Mouse (Mus musculus) kidney, adult 18-20 months (tissue): ENCODE data around the gene Garnl3.
"Not testable (repeated sequence)": the region's sequence is repeated elsewhere in the genome, so short reads cannot be mapped to it uniquely, and the experiment has no call there.

ENCODE experiments used
- DNase-seq: peaks from one replicate; pipeline ENCODE4 v3.0.0; 2021

Garnl3 gene

DNA sequence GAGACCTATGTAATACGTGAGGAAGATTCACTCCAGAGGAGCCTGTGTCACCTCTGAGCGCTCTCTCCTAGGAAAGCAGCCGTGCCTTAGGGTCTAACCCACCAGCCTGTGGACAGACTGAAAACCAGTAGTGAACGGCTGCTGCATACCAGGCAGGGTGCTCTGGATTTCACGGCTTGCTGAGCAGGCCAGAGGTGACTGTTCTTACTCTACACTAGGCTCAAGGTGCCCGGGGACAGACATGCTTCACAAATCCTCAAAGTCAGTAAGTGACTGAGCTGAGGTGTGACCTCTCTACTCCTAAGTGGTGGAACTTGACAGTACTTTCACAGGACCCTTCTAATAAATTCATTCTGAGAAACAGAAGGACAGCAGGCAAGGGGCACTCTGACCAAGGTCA is 108.6 kb downstream of the Garnl3 start:
- peak; percentile 23 for DNase-seq

DNA sequence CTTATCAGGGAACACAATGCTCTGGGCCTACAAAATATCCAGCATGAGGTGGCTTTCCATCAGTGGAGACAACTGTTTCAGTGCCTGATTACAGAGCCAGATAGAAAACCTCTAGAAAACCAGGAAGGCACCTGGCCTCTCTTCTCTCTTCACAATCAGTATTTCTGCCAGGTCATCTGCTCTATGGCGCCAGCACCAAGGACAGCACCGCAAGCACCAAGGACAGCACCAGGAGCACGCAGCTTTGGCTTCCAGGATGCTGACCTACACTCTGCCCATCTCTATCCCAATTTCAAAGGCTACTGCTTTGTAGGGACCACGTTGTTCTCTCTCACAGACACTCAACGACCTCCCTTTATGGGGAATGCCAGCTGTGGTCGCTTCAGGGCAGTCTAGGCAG is 113.4 kb downstream of the Garnl3 start:
- DNase-seq = peak; percentile 63

DNA sequence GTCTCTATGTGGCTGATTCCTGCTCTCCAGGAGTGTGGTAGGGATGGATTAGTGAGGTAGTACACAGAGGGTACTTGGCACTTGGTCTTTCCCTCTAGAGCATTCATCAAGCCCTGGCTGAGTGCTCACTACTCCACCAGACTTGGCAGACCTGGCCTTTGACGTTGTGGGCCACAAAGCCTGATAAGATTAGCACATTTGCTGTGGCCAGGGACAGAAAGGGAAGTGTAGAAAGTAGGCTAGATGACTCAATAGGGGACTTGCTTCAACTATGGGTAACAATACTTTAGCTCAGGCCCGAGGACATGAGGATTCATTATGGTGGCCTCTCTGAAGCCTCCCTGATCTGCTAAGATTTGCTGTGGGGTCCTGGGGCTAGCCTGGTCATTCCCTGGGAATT is 114.3 kb downstream of the Garnl3 start:
- DNase-seq = no peak

DNA sequence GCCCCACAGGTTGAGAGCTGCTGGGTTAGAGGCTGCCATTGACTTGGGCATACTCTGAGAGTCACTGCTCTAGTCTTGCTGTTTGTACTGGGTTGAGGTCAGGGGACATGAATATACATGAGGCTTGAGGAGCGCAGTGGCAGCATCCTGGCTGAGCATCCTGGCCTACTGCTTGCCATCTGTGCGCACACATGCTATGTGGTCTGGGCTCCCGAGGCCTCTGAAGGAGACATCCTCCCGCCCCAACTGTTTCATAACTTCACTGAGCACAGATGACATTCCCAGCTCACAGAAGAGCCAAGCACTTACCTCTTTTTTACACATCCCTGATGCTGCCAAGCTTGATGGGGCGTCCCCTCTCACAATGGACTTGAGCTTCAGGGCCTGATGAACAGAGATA is 116.6 kb downstream of the Garnl3 start:
- no peak for DNase-seq

DNA sequence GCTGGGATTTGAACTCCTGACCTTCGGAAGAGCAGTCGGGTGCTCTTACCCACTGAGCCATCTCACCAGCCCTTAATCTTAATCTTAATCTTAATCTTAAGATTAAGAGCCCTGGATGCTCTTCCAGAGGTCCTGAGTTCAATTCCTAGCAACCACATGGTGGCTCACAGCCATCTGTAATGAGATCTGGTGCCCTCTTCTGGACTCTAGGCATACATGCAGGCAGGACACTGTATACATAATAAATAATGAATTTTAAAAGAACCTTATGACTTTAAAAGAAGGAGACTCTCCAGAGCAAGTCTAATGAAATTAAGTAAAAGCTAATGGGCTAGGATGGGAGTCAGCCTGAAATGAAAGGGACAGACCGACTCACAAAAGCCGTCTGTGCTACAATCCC is 122.4 kb downstream of the Garnl3 start:
- not testable (repeated sequence) for DNase-seq

DNA sequence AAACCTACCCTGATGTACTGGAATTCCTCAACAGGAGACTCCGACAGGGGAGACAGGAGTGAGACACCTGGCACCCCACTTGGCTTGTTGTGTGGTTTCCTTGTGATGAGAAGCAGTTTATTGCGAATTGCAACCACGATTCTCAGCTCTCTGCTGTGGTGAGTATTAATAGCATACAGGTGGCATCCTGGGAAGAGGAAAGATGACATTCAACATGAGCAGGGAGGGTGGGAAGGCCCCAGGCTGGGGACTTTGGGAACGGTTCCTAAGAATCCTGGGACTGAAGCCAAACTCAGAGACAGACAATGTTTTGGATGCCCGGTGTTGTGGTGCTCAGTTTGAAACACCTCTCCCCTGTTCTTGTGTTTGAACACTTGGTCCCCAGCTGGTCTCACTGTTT is 126.4 kb downstream of the Garnl3 start:
- DNase-seq = no peak

DNA sequence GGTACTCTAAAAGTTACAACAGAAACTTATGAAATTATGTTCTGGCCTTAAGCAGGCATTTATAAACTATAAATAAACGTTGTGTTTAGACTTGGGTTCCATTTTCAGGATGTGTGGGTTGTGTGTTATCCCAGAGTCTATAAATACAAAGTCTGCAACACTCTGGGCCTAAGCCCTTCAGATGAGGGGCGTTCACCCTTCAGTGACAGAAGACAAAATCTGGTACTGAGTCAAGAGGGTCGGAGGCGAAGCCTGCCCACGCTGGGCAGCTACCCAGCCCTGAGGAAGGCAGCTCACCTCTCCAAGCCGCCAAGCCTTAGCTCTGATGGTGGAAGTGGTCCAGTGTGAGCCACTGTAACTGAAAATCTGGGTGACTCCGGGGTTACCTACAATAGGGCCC is 129.3 kb downstream of the Garnl3 start:
- no peak for DNase-seq

DNA sequence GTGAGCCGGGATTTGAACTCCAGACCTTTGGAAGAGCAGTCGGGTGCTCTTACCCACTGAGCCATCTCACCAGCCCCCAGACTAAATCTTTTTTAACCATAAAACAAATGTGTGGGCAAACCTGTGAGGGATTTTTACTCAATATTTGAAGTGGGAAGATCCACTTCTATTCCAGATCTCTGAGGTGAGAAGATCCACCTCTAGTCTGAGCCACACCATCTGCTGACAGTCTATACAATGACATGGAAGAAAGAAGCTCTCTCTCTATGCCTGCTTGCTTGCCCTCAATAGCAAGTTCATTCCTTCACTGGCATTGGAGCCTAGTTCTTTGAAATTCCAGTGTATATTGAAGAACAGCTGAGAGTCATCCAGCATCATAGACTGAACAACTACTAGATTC is 131.7 kb downstream of the Garnl3 start:
- DNase-seq = no peak

DNA sequence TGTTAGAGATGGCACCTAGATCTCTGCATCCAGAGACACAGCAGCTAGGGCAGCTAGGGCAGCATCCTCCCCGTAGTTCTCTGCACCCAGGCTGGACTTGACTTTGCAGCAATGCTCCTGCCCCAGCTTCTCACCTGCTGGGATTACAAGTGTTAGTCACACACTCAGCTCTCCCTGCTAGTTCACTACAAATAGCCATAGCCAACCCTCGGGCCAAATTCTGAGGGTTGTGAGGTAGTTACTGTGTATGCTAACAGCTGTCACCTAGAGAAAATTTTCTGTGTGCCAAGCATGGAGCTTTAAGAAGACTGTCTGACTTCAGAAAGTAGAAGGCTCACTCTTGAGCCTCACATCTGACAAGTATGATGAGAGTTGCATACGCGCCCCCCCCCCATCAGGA is 133.7 kb downstream of the Garnl3 start:
- no peak for DNase-seq

DNA sequence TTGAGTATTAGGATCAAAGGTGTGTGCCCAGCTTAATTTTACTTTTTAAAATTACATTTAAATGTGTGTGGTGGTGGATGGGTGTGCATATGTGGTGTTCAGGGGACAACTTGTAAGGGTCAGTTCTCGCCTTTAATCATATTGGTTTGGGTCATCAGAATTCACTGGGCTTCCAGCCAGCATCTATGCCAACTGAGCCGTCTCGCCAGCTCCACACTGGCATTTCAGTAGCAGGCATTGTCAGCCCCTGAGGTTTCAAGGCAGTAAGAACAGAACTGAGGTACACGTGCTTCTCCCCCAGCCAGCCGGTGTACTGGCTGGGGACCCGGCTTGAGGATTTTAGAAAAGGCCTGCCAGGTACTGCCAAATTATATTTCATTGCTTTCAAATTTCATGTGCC is 134.4 kb downstream of the Garnl3 start:
- DNase-seq = no peak

DNA sequence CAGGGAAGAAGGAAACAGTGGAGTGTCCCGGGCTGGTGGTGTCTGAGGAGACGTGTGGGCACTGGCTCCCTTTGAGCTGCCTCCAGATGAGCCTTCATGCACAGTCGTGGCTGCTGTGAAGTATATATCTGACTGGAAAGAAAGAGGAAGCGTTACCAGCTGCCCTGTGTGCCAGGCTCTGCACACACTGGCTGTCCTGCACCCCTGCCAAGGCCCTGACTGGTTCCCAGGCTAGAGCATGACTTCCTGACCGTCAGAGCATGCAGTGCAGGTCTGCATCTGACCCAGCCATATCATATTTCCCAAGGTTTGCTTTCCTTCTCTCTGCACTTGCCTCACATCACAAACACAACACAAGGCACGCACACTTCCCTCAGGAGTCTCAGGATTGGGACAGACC is 139.3 kb downstream of the Garnl3 start:
- DNase-seq = no peak

DNA sequence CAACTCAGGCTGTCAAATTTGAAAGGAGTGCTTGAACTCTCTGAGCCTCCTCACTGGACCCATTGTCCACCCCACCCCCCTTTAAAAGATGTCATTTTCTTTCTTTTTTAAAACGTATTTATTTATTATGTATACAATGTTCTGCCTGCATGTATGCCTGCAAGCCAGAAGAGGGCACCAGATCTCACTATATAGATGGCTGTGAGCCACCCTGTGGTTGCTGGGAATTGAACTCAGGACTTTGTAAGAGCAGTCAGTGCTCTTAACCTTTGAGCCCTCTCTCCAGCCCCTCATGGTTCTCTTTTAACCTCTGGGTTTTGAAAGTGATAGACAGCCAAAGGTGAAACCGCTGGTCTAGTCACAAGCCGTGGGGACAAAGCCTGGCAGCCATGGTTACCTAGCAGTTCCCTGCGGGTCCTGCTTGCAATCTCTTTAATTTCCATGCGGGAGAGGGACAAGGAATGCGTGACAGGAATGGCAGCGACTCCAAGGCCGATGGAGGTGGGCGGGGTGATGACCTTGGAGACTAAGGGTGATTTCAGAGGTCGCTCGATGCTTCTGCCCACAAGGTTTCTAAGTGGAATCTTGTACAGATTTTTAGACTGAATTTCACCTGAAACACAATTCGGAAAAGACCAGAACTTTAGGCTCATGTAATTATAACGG is 141.2 kb downstream of the Garnl3 start:
- no peak for DNase-seq

DNA sequence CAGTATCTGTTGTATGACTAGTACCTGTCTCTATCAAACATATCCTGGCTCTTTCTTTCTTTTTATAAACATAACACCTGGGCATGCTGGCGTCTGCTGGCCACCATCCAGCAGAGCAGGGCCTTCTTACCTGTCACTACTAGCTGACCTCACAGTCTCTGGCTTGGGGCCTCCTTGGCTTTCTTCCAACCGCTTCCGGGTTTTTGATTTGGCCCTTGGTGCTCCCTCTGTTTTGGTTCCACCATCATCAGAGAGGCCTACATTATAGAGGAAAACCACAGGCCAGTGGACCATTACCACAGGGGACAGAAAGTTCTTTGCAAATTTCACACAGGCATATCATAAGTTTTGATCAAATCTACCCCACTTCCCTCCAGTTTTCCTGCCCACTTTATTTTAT is 142.1 kb downstream of the Garnl3 start:
- no peak for DNase-seq

DNA sequence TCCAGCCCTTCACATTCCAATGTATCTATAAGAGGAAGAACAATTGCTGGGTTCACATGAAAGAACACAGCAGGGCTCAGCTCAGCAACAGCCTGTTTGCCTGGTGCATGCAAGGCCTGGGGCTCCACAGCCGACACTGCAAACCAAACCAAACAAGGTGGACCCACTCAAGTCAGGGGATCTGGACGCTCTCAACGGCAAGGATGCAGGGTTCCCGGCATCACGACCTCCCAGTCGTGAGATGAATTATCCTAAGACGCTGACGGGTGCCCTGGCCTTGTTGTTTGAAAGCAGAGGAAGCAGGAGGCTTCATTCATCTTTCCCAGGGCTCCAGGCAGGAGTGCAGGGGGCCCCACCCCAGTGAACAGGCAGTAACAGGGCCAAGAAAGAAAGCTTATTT is 145.6 kb downstream of the Garnl3 start:
- no peak for DNase-seq

DNA sequence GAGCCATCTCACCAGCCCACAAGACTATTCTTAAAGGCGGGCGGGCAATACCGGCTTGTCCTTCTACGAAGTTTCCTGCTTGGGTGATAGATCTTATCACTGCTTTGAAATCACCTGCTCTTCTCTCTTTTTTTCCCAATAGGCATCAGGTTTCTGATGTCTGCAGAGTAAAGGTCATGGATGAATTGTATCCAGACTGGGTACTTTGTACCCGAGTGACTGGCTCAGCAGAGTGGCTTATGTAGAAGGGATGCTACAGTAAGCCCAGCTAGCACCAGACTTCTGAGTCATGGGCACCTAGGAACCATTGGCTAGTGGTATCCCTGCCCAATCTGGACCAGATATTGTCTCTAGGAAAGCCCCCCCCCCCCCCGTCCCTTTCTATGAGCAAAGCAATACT is 147.8 kb downstream of the Garnl3 start:
- no peak for DNase-seq

DNA sequence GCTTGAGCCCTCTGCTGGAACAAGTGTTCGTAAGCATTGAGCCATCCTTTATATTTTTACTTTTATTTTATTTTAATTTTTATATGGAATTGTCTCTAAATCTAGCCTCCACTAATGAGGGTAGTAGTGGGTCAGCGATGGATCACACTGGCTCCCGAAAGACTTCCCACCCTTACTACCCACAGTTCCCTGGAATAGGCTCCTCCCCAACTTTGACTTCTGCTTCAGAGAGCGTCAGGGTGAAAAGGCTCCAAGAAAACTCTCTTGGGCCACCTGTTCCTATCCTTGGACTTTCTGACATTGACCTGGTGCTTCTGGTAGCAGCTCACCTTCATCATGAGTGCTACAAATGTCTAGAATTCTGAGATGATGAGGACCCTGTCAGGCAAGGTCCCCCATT is 148.8 kb downstream of the Garnl3 start:
- DNase-seq = no peak

DNA sequence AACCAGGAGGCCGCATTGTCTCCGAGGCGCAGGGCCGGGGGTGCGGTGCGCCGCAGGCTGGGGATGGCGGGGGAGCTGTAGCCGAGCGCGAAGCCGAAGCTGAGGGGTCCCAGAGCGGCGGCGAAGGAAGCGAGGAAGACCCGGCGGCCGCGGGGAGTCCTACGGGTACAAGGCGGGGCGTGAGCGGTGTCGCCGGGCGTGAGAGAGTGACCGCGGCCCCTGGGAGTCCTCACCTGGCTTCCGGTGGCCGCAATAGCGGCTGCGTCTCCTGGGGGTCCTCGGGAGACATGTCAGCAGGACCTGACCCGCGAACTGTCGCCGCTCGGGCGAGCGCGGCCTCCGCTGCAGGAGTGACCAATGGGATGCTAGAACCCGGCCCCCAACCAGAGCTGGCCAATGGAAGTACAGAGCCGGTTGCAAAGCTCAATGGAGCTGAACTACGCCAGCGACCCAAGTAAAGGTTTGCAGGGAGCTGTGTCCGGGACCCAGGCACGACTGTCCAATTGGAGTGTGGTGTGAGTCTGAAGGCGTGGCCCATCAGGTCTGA is 149.7 kb downstream of the Garnl3 start, which contains the start of gene Slc2a8:
TSS of gene Slc2a8 (minus strand) at position 359 of the 547 bp plus-strand sequence.
- DNase-seq = peak; percentile 90

DNA sequence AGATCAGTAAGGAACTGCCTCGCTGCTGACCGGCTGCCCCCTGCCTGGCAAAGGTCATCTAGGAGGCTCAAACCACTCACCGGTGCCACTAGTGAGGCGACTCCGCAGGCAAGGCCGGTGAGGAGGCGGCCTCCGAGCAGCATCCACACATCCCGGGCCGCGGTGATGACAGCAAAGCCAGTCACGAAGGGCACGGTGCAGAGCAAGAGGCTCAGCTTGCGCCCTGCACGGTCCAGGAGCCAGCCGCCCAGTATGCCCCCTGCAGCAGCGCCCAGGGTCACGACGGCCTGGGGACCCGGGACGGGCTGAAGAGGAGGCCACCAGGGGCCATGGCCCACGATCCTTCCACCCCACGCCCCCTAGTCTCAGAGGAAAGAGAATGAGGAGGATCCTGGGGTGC is 150.2 kb downstream of the Garnl3 start:
- DNase-seq = peak; percentile 26

DNA sequence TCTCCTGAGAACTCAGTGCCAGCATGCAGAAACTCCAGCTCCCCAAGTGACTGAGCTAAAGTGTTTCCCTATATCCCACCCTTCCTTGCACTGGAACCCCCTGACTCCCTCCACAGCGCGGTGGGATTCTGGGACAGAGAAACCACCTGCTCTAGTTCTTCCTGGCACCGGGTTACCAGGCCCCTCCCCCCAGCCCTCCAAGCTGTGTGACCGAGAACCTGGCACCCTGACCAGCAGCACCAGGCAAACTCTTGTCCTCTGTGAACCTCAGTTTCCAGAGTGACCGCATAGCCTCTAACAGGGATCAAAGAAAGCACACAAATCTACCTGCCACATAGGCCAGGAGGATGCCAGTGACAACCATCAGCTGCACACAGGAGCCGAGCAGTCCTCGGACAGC is 151.8 kb downstream of the Garnl3 start:
- no peak for DNase-seq

DNA sequence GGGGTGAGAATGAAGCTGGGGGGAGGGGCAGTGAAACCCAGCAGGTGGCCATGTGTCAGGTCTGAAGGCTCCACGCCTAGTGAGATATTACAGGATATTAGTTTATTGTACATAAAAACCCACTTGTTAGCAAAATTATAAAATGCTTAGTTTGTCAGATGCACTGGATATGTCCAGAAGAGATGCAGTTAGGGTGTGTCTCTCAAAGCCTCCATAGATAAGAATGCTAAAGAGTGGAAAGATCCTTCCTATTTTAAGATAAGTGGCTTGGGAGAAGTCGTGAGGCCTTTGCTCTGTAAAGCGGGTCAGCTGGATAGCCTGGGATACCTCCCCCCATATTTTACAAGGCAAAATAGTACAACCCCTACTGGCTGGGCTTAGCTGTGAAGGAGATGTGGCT is 152.8 kb downstream of the Garnl3 start:
- no peak for DNase-seq

DNA sequence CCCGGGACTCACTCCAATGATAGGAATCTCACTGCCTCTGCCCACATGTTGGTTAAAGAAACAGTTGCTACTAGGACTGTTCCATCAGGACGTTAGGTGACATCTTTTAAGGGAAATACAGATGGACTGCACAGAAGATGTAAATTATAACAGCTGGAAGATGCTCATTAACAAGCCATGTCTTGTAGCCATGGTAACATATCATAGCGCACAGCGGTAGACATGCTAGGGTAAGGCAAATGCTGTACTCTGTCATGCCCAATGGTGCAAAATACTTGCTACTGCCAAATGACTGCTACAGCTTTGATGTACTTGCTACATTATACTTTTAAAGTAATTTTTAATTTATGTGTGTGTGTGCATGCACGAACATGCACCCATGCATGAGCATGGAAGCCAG is 154.3 kb downstream of the Garnl3 start:
- no peak for DNase-seq

DNA sequence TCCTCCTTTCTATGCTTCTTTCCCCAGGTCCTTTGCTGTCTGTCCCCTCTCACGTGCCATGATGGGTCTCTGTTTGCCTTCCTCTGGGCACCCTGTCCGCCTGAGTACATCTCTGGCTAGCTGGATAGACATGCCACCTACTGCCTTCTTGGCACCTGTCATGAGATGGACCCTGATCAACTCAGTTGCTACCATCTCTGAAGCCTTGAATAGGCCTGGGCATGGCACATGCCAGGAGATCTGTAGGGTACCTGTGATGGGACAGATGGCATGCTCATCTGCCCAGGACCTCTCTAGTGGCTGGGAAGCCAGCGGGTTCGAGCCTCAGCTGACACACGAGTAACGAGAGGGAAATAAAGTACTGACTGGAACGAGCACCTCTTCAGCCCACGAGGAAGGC is 157.2 kb downstream of the Garnl3 start:
- no peak for DNase-seq

DNA sequence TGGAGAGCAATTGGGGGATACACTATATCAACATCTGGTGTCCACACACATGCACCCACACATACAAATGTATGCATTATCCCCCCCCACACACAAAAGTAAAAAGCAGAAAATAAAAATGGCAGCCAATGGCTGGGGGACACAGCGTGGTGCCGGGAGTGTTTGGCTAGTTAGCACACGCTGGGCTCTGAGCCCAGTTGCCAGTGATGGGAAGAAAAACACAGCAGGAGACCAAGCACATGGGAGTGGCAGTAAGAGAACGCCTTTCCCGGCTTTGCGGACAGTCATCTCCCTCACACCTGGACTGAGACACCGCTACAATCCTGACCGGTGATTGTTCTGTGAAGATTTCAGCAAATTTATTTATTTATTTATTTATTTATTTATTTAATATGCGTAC is 160.2 kb downstream of the Garnl3 start:
- no peak for DNase-seq

DNA sequence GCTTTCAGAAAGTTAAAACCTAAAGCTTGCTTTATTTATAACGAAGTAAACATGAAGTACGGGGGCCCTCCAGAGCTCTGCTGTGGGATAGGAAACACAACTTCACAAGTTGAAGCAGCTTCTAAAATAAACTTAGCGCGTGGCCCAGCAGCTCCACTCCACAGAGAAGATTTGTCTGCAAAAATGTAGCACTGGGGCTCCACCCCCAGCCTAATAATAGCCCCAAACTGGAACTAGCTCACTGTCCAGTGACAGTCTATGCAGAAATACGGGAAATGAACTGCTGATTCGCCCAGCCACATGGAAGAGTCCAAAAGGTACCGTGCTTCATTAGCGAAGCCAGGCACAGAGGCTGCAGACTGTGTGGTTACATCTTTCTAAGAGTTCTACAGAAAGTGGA is 162.1 kb downstream of the Garnl3 start:
- no peak for DNase-seq

DNA sequence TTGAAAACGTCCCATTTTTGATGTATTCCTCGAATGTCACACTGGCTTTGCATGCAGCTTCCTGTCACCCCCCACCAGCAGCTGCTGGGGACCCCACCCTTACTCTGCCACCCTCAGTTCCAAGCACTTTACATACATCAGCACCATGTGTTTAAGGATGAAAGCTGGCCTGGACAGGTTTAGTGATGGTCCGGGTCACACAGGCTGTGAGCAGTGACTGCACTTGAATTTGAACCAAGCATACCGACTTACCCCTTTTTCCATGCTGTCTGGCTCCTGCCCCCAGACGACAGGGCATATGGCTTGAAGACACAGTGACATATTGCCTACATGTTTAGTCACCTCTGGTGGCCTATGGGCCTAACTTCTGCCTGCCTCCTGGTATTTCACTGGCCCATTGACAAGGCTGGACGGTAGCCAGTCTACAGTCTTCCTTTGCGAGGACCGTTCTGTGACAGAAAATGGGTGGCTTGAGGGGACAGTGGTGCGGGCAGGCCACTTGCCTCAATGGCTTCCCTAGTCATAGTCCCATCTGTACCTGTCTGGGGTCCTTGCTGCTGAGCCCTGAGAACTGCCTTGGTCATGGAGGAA is 163.3 kb downstream of the Garnl3 start:
- no peak for DNase-seq
